Mouse (Mus musculus) small intestine, adult 2 months (tissue): ENCODE data around the gene Ints4.

Experiments
- CTCF ChIP-seq: fragments of 200-500 bp; IDR thresholded peaks from 2 replicates; pipeline ENCODE4 v1.5.1; 2012; ENCODE audit warnings: low read depth, mild to moderate bottlenecking, control low read depth, inconsistent platforms, low read length, moderate library complexity, mixed read lengths; ENCODE audit not compliant: insufficient replicate concordance, insufficient read length; ENCODE audit errors: extremely low read depth
- POLR2A ChIP-seq: fragments of 200-500 bp; IDR thresholded peaks from 2 replicates; pipeline ENCODE4 v1.6.1; 2012; ENCODE audit warnings: low read depth, mild to moderate bottlenecking, control low read depth, inconsistent platforms, low read length, moderate library complexity

GRCm38 (mm10) chr7:97491157-97491556 is 10.4 kb downstream of the Ints4 start:
- TF ChIP-seq POLR2A (no peak), CTCF (no peak)
